Mouse (Mus musculus) natural killer cell, adult 2 months (primary cell): ENCODE results near the gene Pard3b.

Source experiments
- DNase-seq, 2 experiments: peaks; one replicate each; pipeline ENCODE4 v3.0.0; 2022; ENCODE audit warnings: low spot score in 2 of 2

Gene Pard3b

GRCm38 (mm10) chr1:61751008-61751407, 112.4 kb downstream of the Pard3b start:
- DNase-seq, result no peak

GRCm38 (mm10) chr1:61756771-61757170, 118.1 kb downstream of the Pard3b start:
- no peak for DNase-seq

GRCm38 (mm10) chr1:61771213-61771612, 132.6 kb downstream of the Pard3b start:
- DNase-seq, result peak; percentile 3 to 20

- no peak for DNase-seq
Measured at GRCm38 (mm10) chr1:61778731-61779130, 140.1 kb downstream of the Pard3b start.

- DNase-seq, result no peak
Measured at GRCm38 (mm10) chr1:61779906-61780305, 141.3 kb downstream of the Pard3b start.

DNA sequence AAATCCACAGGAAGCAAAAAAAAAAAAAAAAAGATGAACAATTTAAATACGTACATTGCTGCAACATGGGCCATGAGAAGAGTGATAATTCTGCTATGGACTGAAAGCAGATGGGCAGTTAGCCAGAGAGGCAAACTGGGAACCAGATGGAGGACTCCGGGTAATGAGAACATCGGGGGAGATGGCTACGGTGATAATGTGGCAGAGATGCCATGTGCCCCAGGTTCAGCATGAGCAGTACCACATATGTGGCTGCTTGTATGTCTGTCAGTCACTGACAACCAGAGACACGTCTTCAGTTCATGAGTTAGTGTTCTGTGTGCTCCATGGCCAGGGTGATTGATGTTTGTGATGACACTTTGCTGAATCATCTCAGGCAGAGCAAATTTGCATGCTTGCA, 157.7 kb downstream of the Pard3b start:
- DNase-seq, result no peak

DNA sequence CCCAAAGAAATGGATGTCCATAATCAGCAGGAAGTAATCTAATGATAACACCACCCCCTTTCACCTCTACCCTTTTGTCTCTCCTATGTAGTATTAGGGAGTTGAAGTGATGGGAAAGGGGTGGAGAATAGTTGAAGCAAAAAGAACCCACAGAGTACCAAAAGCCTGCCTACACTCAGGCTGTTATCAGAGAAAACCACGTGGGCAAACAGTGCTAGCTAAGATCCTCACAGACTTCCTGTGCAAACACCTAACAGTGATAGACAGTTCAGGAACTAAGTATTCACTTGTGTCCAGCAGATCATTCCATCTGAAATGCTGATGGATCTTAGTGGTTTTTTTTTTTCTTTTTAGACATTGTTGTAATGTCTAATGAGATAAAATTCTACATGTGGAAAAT, 181.6 kb downstream of the Pard3b start:
- DNase-seq, result no peak

- DNase-seq, result no peak
Measured at GRCm38 (mm10) chr1:61825560-61826191, 187.1 kb downstream of the Pard3b start.

DNA sequence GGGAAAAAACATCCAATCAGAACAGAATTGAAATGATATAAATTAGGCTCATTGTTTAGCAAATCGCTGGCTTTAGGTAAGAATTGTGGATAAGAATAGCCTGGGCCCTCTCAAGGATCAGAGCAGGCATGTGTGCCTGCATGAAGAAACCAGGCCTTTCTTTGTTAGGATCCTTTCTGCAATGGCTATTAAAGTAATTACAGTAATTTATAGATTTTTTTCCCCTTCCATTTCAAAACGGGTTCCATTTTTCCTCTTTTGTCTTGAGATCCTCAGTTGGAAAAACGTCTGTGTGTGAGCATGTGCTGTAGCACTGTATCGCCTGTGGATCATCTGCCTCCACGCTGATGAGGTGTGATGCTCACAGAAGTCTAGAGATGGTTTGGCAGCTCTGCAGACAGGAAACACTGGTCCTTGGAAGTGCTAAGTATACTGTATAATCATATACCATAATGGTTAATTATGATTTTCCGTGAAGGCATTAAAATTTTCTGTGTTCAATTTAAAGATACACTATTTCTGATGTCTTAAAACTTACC, 198.5 kb downstream of the Pard3b start:
- no peak for DNase-seq

- DNase-seq, result no peak
Measured at GRCm38 (mm10) chr1:61846606-61847005, 208.0 kb downstream of the Pard3b start.

- DNase-seq, result no peak
Measured at GRCm38 (mm10) chr1:61849029-61849714, 210.5 kb downstream of the Pard3b start.

GRCm38 (mm10) chr1:61850471-61850870, 211.8 kb downstream of the Pard3b start:
- no peak for DNase-seq

- no peak for DNase-seq
Measured at GRCm38 (mm10) chr1:61851176-61851575, 212.6 kb downstream of the Pard3b start.

GRCm38 (mm10) chr1:61867286-61868082, 228.9 kb downstream of the Pard3b start:
- DNase-seq, result no peak

GRCm38 (mm10) chr1:61874875-61875274, 236.3 kb downstream of the Pard3b start:
- no peak for DNase-seq

GRCm38 (mm10) chr1:61879706-61880470, 241.3 kb downstream of the Pard3b start:
- DNase-seq, result no peak

DNA sequence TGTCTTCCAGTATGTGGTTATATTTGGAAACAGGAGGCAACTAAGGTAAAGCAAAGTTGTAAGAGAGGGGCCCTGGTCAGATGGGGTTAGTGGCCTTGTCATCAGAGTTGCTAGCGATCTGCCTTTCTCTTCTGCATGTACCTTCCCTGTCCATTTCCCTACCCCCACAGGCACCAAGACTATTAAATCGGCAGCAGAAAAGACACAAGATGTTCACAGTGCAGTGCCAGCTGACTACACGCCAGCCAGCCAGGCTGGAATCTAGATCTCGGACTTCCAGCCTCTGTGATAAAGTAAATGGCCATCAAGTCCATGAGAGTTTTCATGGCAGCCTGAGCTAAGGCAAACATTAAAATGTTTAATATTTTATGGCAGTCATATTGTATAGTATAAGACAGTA, 257.4 kb downstream of the Pard3b start:
- DNase-seq, result no peak

DNA sequence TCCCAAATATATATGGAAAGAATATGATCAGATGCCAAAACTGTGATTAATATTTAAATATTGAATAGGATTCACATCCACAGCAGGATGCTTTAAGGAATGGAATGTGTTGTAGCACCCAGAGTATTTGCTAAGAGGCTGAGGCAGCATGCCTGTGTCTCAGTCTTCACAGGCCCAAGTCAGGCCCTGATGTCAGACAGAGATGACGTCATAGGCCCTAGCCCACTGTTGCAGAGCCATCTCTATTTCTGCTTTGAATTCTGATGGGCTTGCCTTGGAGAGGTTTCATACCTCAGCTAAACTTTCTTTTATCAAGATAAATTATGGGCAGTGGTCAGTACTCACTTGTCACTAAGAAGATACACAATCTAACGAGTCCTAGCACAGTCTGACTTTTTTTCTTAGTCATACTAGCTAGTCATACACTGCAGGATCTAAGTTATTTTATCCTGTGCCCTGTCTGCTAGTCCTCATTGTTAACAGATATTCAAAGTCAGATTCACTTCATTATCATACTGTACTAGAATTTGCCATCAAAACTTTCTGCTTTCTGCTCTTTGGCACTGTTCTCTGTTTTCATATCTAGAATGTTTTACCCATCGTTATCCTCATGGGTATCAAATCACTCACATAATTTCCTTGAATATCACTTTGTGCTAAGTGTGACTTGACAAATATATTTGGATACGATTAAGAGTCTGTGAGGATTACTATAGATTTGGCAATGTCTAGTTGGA, 264.8 kb downstream of the Pard3b start:
- DNase-seq, result no peak

GRCm38 (mm10) chr1:61904036-61904435, 265.4 kb downstream of the Pard3b start:
- DNase-seq, result no peak

DNA sequence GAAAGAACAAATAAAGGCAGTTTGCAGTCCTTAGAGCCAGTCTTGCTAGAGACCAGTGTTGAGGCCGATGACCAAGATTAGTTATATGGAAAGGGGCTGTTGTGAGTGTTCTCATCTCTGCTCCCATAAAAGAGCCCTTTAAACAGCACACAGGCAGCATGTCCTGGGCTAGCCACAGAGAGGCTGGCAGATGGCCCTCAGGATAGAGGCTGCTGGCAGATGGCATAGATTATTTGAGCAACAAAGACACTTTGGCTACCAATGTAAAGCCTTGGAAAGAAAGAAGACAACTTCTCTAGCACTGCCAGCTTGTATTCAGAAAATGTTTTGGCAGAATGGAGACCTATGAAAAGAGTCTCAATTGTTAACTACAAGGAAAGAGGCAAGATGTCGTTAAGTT, 274.3 kb downstream of the Pard3b start:
- DNase-seq, result no peak

- no peak for DNase-seq
Measured at GRCm38 (mm10) chr1:61924958-61925357, 286.3 kb downstream of the Pard3b start.
